Mouse (Mus musculus): ENCODE measurements around the gene A630023A22Rik. TPM values are rescaled to one million over a fixed set of nuclear protein-coding genes. Genes with fewer than 3 reads are reported as not detected.

Gene A630023A22Rik
- polyA plus RNA-seq (2021; fragmentation: Nextera tagmentation), result not detected in 2 replicates
- long read RNA-seq, experiment 1, result 0 reads
- long read RNA-seq, experiment 2, result 0 reads

GRCm38 (mm10) chr14:34102601-34103000 is at the start of gene A630023A22Rik:
A630023A22Rik (minus strand) TSS chr14:34102754.

GRCm38 (mm10) chr14:34152342-34152741 is 49.8 kb upstream of the A630023A22Rik start, which contains the start of gene Npy4r:
Npy4r (minus strand) TSS chr14:34152489.

GRCm38 (mm10) chr14:34085731-34086130 is 16.8 kb downstream of the A630023A22Rik start, which contains the start of gene Anxa8:
Anxa8 (plus strand) TSS chr14:34085981.

GRCm38 (mm10) chr14:34052516-34052915 is 50.0 kb downstream of the A630023A22Rik start, which contains the start of gene Antxrl:
Antxrl (plus strand) TSS chr14:34052707.

GRCm38 (mm10) chr14:34016381-34016780 is 86.2 kb downstream of the A630023A22Rik start, which contains the start of gene Gm5460:
Gm5460 (plus strand) TSS chr14:34016758.

GRCm38 (mm10) chr14:34015063-34015462 is 87.5 kb downstream of the A630023A22Rik start, which contains the start of gene Gm30083:
Gm30083 (minus strand) TSS chr14:34015182.

Other genes with a start within 250 kb of the A630023A22Rik start
- gene Gdf10, start 179.2 kb downstream of the A630023A22Rik start, polyA plus RNA-seq (2021; fragmentation: Nextera tagmentation), result 2.1 and 2.9 TPM in 2 replicates
- gene Gdf2, start 161.7 kb downstream of the A630023A22Rik start, polyA plus RNA-seq (2021; fragmentation: Nextera tagmentation), result not detected in 2 replicates
- 0.06 and 0.08 TPM in 2 replicates for gene Rbp3, start 148.8 kb downstream of the A630023A22Rik start, polyA plus RNA-seq (2021; fragmentation: Nextera tagmentation)
- gene Zfp488, start 124.0 kb downstream of the A630023A22Rik start, polyA plus RNA-seq (2021; fragmentation: Nextera tagmentation), result 1.2 and 1.7 TPM in 2 replicates
- gene Gm30083, start 87.6 kb downstream of the A630023A22Rik start, polyA plus RNA-seq (2021; fragmentation: Nextera tagmentation), result not detected in 2 replicates
- gene Gm5460, start 86.0 kb downstream of the A630023A22Rik start, polyA plus RNA-seq (2021; fragmentation: Nextera tagmentation), result not detected in 2 replicates
- not detected in 2 replicates for gene Antxrl, start 50.0 kb downstream of the A630023A22Rik start, polyA plus RNA-seq (2021; fragmentation: Nextera tagmentation)
- 0.50 and 0.74 TPM in 2 replicates for gene Anxa8, start 16.8 kb downstream of the A630023A22Rik start, polyA plus RNA-seq (2021; fragmentation: Nextera tagmentation)
- gene Npy4r, start 49.7 kb upstream of the A630023A22Rik start, polyA plus RNA-seq (2021; fragmentation: Nextera tagmentation), result 0.04 TPM in 1 of 2 replicates, not detected in the other
- 0.25 and 0.65 TPM in 2 replicates for gene Gprin2, start 98.9 kb upstream of the A630023A22Rik start, polyA plus RNA-seq (2021; fragmentation: Nextera tagmentation)
- 0.29 and 0.34 TPM in 2 replicates for gene Syt15, start 116.8 kb upstream of the A630023A22Rik start, polyA plus RNA-seq (2021; fragmentation: Nextera tagmentation)
- gene Shld2, start 207.7 kb upstream of the A630023A22Rik start, polyA plus RNA-seq (2021; fragmentation: Nextera tagmentation), result 7.1 and 7.4 TPM in 2 replicates
- gene Glud1, start 208.0 kb upstream of the A630023A22Rik start, polyA plus RNA-seq (2021; fragmentation: Nextera tagmentation), result 68.8 and 88.9 TPM in 2 replicates